7 mouse cellular contexts compared by ENCODE assay signal in the genomic region with DNA sequence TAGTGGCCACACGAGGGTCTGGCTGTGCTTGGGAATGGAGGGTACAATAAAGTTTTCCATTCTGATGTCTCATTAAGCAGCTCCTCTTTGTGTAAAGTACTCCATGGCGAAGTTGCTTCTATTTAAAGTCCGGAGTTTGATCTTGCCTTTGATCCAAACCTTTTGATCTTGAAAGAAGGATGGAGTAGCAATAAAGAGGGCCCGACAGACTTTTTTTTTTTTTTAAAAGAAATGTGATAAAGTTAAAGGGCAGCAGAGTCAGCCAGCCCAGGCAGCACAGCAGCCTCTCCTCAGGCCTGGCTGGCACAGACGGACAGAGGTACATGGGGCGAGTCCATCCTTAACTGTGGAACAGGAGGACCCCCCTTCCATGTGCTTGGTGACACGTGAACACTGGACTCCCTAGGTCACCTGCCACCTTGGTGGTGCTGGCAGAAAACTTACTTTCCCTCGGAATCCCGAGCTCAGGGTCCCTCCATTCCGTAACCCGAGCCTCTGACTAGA.
DNase-seq lines count a peak whose midpoint lies in the region; ATAC-seq lines count a peak whose summit lies in the region.

No protein-coding gene starts in this region.

- peak; percentile 34 for DNase-seq in neural tube, embryonic 11.5 days (ENCODE audit: low spot score)
- DNase-seq in neural tube, embryonic 10.5 days (ENCODE audit: extremely low spot score, low spot score) = no peak
- no peak for DNase-seq in hindbrain, embryonic 14.5 days (ENCODE audit: low spot score)
- peak; percentile 53 for DNase-seq in midbrain, embryonic 14.5 days
- DNase-seq in ovary, postnatal 10 days (ENCODE audit: low spot score) = no peak

- 4% methylated on average over 11 of the region's 11 CpGs for WGBS in neural tube, embryonic 11.5 days
- WGBS in embryonic facial prominence, embryonic 12.5 days = 7% methylated on average over 11 of the region's 11 CpGs
- WGBS in hindbrain, embryonic 14.5 days = 4% methylated on average over 11 of the region's 11 CpGs
- WGBS in midbrain, embryonic 14.5 days = 2% methylated on average over 11 of the region's 11 CpGs

- no peaks in the 10 kb centered on the region for H3K27me3 ChIP-seq in neural tube, embryonic 11.5 days (ENCODE audit: control insufficient read depth, insufficient read depth, low read length)
- H3K27me3 ChIP-seq in embryonic facial prominence, embryonic 12.5 days = no peaks in the 10 kb centered on the region
- H3K27me3 ChIP-seq in hindbrain, embryonic 14.5 days (ENCODE audit: control insufficient read depth, insufficient read depth, low read length) = no peaks in the 10 kb centered on the region
- no peaks in the 10 kb centered on the region for H3K27me3 ChIP-seq in midbrain, embryonic 14.5 days (ENCODE audit: control insufficient read depth, insufficient read depth, low read length)

- H3K9me3 ChIP-seq in neural tube, embryonic 11.5 days (ENCODE audit: control insufficient read depth, low read length) = no peaks in the 10 kb centered on the region
- no peaks in the 10 kb centered on the region for H3K9me3 ChIP-seq in embryonic facial prominence, embryonic 12.5 days
- H3K9me3 ChIP-seq in hindbrain, embryonic 14.5 days (ENCODE audit: control insufficient read depth, low read length) = no peaks in the 10 kb centered on the region
- no peaks in the 10 kb centered on the region for H3K9me3 ChIP-seq in midbrain, embryonic 14.5 days (ENCODE audit: control insufficient read depth, low read length)

- H3K4me3 ChIP-seq in neural tube, embryonic 11.5 days (ENCODE audit: low read depth, low read length) = peak overlapping the region; percentile 47
- peak overlapping the region; percentile 81 for H3K4me3 ChIP-seq in embryonic facial prominence, embryonic 12.5 days
- peak overlapping the region; percentile 51 for H3K4me3 ChIP-seq in hindbrain, embryonic 14.5 days (replicated peaks; ENCODE audit: low read length)
- H3K4me3 ChIP-seq in midbrain, embryonic 14.5 days (replicated peaks; ENCODE audit: low read depth, low read length) = peak overlapping the region; percentile 74

- peak overlapping the region; percentile 47; the same call in 1 of the 2 replicates for H3K27ac ChIP-seq in neural tube, embryonic 11.5 days (ENCODE audit: low read depth, low read length)
- peak overlapping the region; percentile 96 for H3K27ac ChIP-seq in embryonic facial prominence, embryonic 12.5 days
- peak overlapping the region; percentile 57 for H3K27ac ChIP-seq in hindbrain, embryonic 14.5 days
- H3K27ac ChIP-seq in midbrain, embryonic 14.5 days (replicated peaks; ENCODE audit: low read depth, low read length) = peak overlapping the region; percentile 74

- ATAC-seq in neural tube, embryonic 11.5 days (ENCODE audit: insufficient read depth, low FRiP score, low TSS enrichment) = peak; percentile 69; the same call in 1 of the 2 replicates
- ATAC-seq in embryonic facial prominence, embryonic 12.5 days (ENCODE audit: insufficient number of reproducible peaks, insufficient read depth, low FRiP score, low TSS enrichment) = peak; percentile 74
- peak; percentile 71 for ATAC-seq in hindbrain, embryonic 14.5 days (ENCODE audit: low FRiP score)
- peak; percentile 66 for ATAC-seq in midbrain, embryonic 14.5 days (ENCODE audit: low FRiP score, low TSS enrichment)
- ATAC-seq in granulocyte monocyte progenitor cell, adult 5-6 weeks (replicated peaks; ENCODE audit: poor library complexity, severe bottlenecking) = no peak

- peak overlapping the region; percentile 57 for H3K4me2 ChIP-seq in neural tube, embryonic 11.5 days (ENCODE audit: low read depth)
- peak overlapping the region; percentile 72 for H3K4me2 ChIP-seq in embryonic facial prominence, embryonic 12.5 days (replicated peaks)
- peak overlapping the region; percentile 63 for H3K4me2 ChIP-seq in hindbrain, embryonic 14.5 days (replicated peaks)
- H3K4me2 ChIP-seq in midbrain, embryonic 14.5 days (ENCODE audit: low read length) = peak overlapping the region; percentile 81

- H3K9ac ChIP-seq in neural tube, embryonic 11.5 days (ENCODE audit: low read length) = peak overlapping the region; percentile 61
- peak overlapping the region; percentile 83 for H3K9ac ChIP-seq in embryonic facial prominence, embryonic 12.5 days
- peak overlapping the region; percentile 67 for H3K9ac ChIP-seq in hindbrain, embryonic 14.5 days
- peak overlapping the region; percentile 66 for H3K9ac ChIP-seq in midbrain, embryonic 14.5 days (replicated peaks; ENCODE audit: low read length)

- H3K4me1 ChIP-seq in neural tube, embryonic 11.5 days (ENCODE audit: control insufficient read depth, insufficient read depth, low read length) = peaks cover 15% of the 10 kb centered on the region
- peaks cover 49% of the 10 kb centered on the region for H3K4me1 ChIP-seq in embryonic facial prominence, embryonic 12.5 days
- H3K4me1 ChIP-seq in hindbrain, embryonic 14.5 days (replicated peaks; ENCODE audit: control insufficient read depth, insufficient read depth, low read length) = peaks cover 29% of the 10 kb centered on the region
- H3K4me1 ChIP-seq in midbrain, embryonic 14.5 days (ENCODE audit: control insufficient read depth, insufficient read depth, low read length) = peaks cover 6% of the 10 kb centered on the region; the same call in 1 of the 2 replicates

- H3K36me3 ChIP-seq in neural tube, embryonic 11.5 days (ENCODE audit: control insufficient read depth, insufficient read depth, low read length) = no peaks in the 10 kb centered on the region; the same call in 1 of the 2 replicates
- H3K36me3 ChIP-seq in embryonic facial prominence, embryonic 12.5 days = peaks cover 8% of the 10 kb centered on the region; the same call in 1 of the 2 replicates
- no peaks in the 10 kb centered on the region for H3K36me3 ChIP-seq in hindbrain, embryonic 14.5 days (replicated peaks; ENCODE audit: control insufficient read depth, insufficient read depth)
- no peaks in the 10 kb centered on the region for H3K36me3 ChIP-seq in midbrain, embryonic 14.5 days (ENCODE audit: control insufficient read depth, insufficient read depth, low read length)

Comparison
In these comparisons a context has a peak if more than half of its experiments do, and no peak if none do; other contexts are left out.
1. DNase-seq: peak in neural tube, embryonic 11.5 days (single experiment) and midbrain, embryonic 14.5 days (single experiment); none in neural tube, embryonic 10.5 days (single experiment), hindbrain, embryonic 14.5 days (single experiment) and ovary, postnatal 10 days (single experiment).
2. Peak in every context shown above with its lines, with median percentiles within 50 percentile points of each other: H3K27ac ChIP-seq, H3K4me2 ChIP-seq, H3K4me3 ChIP-seq and H3K9ac ChIP-seq.